Mouse (Mus musculus) inflammation-experienced regulatory T-cells (primary cell): ENCODE measurements around the gene Zfp101. TPM values are rescaled to one million over a fixed set of nuclear protein-coding genes. Genes with fewer than 3 reads are reported as not detected.

ENCODE experiments used
- polyA plus RNA-seq, 2 experiments: library from polyadenylated mRNA; unstranded; fragments of 100-300 nt; shearing (Covaris generic); gene quantifications; one replicate each; pipeline ENCODE4 v1.2.1; 2017

The Zfp101 gene
- polyA plus RNA-seq, result 1 to 10 TPM; 7.5 to 8.3 TPM

GRCm38 (mm10) chr17:33394182-33395034 lies at the start of gene Zfp101:
Gene Zfp101, minus strand, starts transcription at chr17:33394641.

GRCm38 (mm10) chr17:33432019-33432946 lies 37.8 kb upstream of the Zfp101 start, which contains the start of gene Actl9:
Gene Actl9, plus strand, starts transcription at chr17:33432896.

GRCm38 (mm10) chr17:33358411-33359384 lies 35.7 kb downstream of the Zfp101 start, which contains the start of gene Zfp81:
Gene Zfp81, minus strand, starts transcription at chr17:33358878.

Other genes starting within 250 kb of the Zfp101 start
- not detected for gene Olfr55, start 226.2 kb downstream of the Zfp101 start, polyA plus RNA-seq
- not detected for gene Olfr239, start 203.3 kb downstream of the Zfp101 start, polyA plus RNA-seq
- not detected for gene Olfr1564, start 173.0 kb downstream of the Zfp101 start, polyA plus RNA-seq
- 10 to 100 TPM; 15.9 to 17.1 TPM for gene Zfp955a, start 139.5 kb downstream of the Zfp101 start, polyA plus RNA-seq
- gene Olfr63, start 130.0 kb downstream of the Zfp101 start, polyA plus RNA-seq, result under 1 TPM; 0.05 to 0.20 TPM
- gene Zfp955b, start 105.1 kb downstream of the Zfp101 start, polyA plus RNA-seq, result 10 to 100 TPM in 1 of 2 experiments, 1 to 10 TPM in 1; 8.3 to 14.6 TPM
- 10 to 100 TPM in 1 of 2 experiments, 1 to 10 TPM in 1; 10.0 to 15.9 TPM for gene Zfp81, start 35.8 kb downstream of the Zfp101 start, polyA plus RNA-seq
- gene Actl9, start 38.3 kb upstream of the Zfp101 start, polyA plus RNA-seq, result not detected
- gene Adamts10, start 129.6 kb upstream of the Zfp101 start, polyA plus RNA-seq, result 100 to 1,000 TPM; 106 to 127 TPM
- gene Myo1f, start 161.1 kb upstream of the Zfp101 start, polyA plus RNA-seq, result 10 to 100 TPM; 80.1 to 80.7 TPM
- 10 to 100 TPM; 62.1 to 66.8 TPM for gene Zfp414, start 234.4 kb upstream of the Zfp101 start, polyA plus RNA-seq
- 1 to 10 TPM in 1 of 2 experiments, under 1 TPM in 1; 0.99 to 1.5 TPM for gene Pram1, start 243.4 kb upstream of the Zfp101 start, polyA plus RNA-seq